10 mouse cellular contexts compared by ENCODE assay signal in the genomic region with DNA sequence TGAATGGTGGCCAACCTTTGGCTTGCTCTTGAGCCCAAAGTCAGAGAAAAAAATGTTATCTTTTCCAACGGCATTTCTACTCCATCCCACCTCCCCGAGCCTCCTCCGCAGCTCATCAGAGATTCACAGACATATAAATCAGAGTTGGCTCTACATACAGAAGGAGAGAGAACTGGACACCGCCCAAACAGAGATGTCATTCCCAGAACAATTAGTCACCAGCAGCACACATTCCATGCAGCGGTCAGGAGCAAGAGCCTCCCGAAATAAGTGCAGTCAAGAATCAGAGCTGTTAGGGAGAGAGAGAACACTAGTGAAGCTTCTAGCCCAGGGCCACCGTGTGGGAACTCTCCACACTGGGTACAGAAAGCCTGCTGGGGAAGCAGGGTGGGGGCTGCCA.
DNase-seq lines count a peak whose midpoint lies in the region; ATAC-seq and TF ChIP-seq lines count a peak whose summit lies in the region.
"Had no signal": no experiment of that assay in that cellular context is flagged by ENCODE, and none has a peak within 500 bp of the region (broad histone marks: within the 10 kb centered on the region; RNA-seq: fewer than 3 reads in every experiment).

No protein-coding gene starts in this region.

- TF ChIP-seq POLR2A in lung, adult 2 months (IDR thresholded peaks at IDR 0.05; ENCODE audit: borderline replicate concordance, extremely low read depth, low read depth, low read length) = no peak
- TF ChIP-seq POLR2A in myocyte (IDR thresholded peaks at IDR 0.05; ENCODE audit: insufficient read length, low read depth) = peak; percentile 30

- H3K4me2 ChIP-seq in lung, embryonic 15.5 days = no peak overlapping the region
- peak overlapping the region; percentile 67 for H3K4me2 ChIP-seq in myocyte (ENCODE audit: low read depth)
- H3K4me2 ChIP-seq in hindbrain, embryonic 13.5 days = no peak overlapping the region
- H3K4me2 ChIP-seq in kidney, embryonic 15.5 days = no peak overlapping the region

- H3K36me3 ChIP-seq in lung, embryonic 15.5 days = no peaks in the 10 kb centered on the region
- H3K36me3 ChIP-seq in myocyte (ENCODE audit: control insufficient read depth, insufficient read depth) = no peaks in the 10 kb centered on the region
- no peaks in the 10 kb centered on the region for H3K36me3 ChIP-seq in hindbrain, embryonic 13.5 days
- no peaks in the 10 kb centered on the region for H3K36me3 ChIP-seq in kidney, embryonic 15.5 days

- WGBS in lung, embryonic 15.5 days = 36% methylated on average over 7 of the region's 7 CpGs
- 60% methylated on average over 7 of the region's 7 CpGs for WGBS in lung, adult 2 months
- 87% methylated on average over 7 of the region's 7 CpGs for WGBS in hindbrain, embryonic 13.5 days
- WGBS in kidney, embryonic 15.5 days = 48% methylated on average over 7 of the region's 7 CpGs

- no peak for TF ChIP-seq CTCF in lung, adult 2 months (IDR thresholded peaks at IDR 0.05; ENCODE audit: insufficient read depth, low read length)

- no peak for DNase-seq in lung, adult 2 months
- DNase-seq in adrenal gland, postnatal 25 days = peak; percentile 32
- DNase-seq in heart, adult 8-10 months (ENCODE audit: low spot score) = peak; percentile 56
- DNase-seq in embryo, embryonic 11 days = no peak
- DNase-seq: kidney, adult 9 months; thymus, postnatal 36 days had no signal

- H3K4me1 ChIP-seq in lung, embryonic 15.5 days = 0 out of 2 replicates have a peak, but pooled peaks cover 4% of the 10 kb centered on the region
- 0 out of 2 replicates have a peak, but pooled peaks cover 2% of the 10 kb centered on the region for H3K4me1 ChIP-seq in lung, adult 2 months (ENCODE audit: control insufficient read depth, insufficient read depth, low read length)
- no peaks in the 10 kb centered on the region for H3K4me1 ChIP-seq in hindbrain, embryonic 13.5 days (replicated peaks)
- H3K4me1 ChIP-seq in kidney, embryonic 15.5 days = peaks cover 4% of the 10 kb centered on the region; the same call in 1 of the 2 replicates

- H3K4me3 ChIP-seq in lung, embryonic 15.5 days = no peak overlapping the region
- H3K4me3 ChIP-seq in lung, adult 2 months (replicated peaks; ENCODE audit: extremely low read depth, low read depth, low read length) = no peak overlapping the region
- no peak overlapping the region for H3K4me3 ChIP-seq in myocyte
- no peak overlapping the region for H3K4me3 ChIP-seq in hindbrain, embryonic 13.5 days
- H3K4me3 ChIP-seq in kidney, embryonic 15.5 days (replicated peaks) = no peak overlapping the region

- H3K79me2 ChIP-seq in myocyte (ENCODE audit: control insufficient read depth, insufficient read depth) = no peaks in the 10 kb centered on the region

- no peak overlapping the region for H3ac ChIP-seq in myocyte (ENCODE audit: control insufficient read depth, insufficient read length)

- peak; percentile 46; the same call in 1 of the 2 replicates for ATAC-seq in lung, embryonic 15.5 days (ENCODE audit: borderline replicate concordance, extremely low read depth, low FRiP score, low TSS enrichment)
- ATAC-seq in hindbrain, embryonic 13.5 days (ENCODE audit: low FRiP score) = no peak
- no peak for ATAC-seq in kidney, embryonic 15.5 days (replicated peaks; ENCODE audit: low FRiP score)

- H3K9ac ChIP-seq in lung, embryonic 15.5 days = no peak overlapping the region
- no peak overlapping the region for H3K9ac ChIP-seq in hindbrain, embryonic 13.5 days
- no peak overlapping the region for H3K9ac ChIP-seq in kidney, embryonic 15.5 days

- no peaks in the 10 kb centered on the region for H3K9me3 ChIP-seq in lung, embryonic 15.5 days
- H3K9me3 ChIP-seq in hindbrain, embryonic 13.5 days = no peaks in the 10 kb centered on the region
- no peaks in the 10 kb centered on the region for H3K9me3 ChIP-seq in kidney, embryonic 15.5 days (replicated peaks)

- no peak overlapping the region for H3K27ac ChIP-seq in lung, embryonic 15.5 days
- no peak overlapping the region for H3K27ac ChIP-seq in hindbrain, embryonic 13.5 days
- H3K27ac ChIP-seq in kidney, embryonic 15.5 days = no peak overlapping the region

- H3K27me3 ChIP-seq in lung, embryonic 15.5 days = no peaks in the 10 kb centered on the region
- no peaks in the 10 kb centered on the region for H3K27me3 ChIP-seq in myocyte (ENCODE audit: control insufficient read depth, insufficient read depth, insufficient read length)
- no peaks in the 10 kb centered on the region for H3K27me3 ChIP-seq in hindbrain, embryonic 13.5 days
- no peaks in the 10 kb centered on the region for H3K27me3 ChIP-seq in kidney, embryonic 15.5 days

TF ChIP-seq in myocyte, 11 proteins besides CTCF, POLR2A, EP300 and RAD21:
- peak; percentile 37 for TF ChIP-seq TCF12 (IDR thresholded peaks at IDR 0.05; ENCODE audit: insufficient read depth, poor library complexity, severe bottlenecking)
- TF ChIP-seq MYOG (IDR thresholded peaks at IDR 0.05; ENCODE audit: control insufficient read depth in 1 of 3, insufficient read depth in 1 of 3, insufficient read length in 2 of 3, low read depth in 2 of 3) = peak in 1 of 3 experiments; percentile 22
- TF ChIP-seq REST (IDR thresholded peaks at IDR 0.05; ENCODE audit: insufficient read depth, insufficient read length) = no peak
- 0 out of 2 replicates have a peak, but pooled peaks have one; percentile 1 for TF ChIP-seq CEBPB (IDR thresholded peaks at IDR 0.05; ENCODE audit: insufficient read depth, poor library complexity, severe bottlenecking)
- no peak for TF ChIP-seq E2F4 (IDR thresholded peaks at IDR 0.05; ENCODE audit: insufficient read depth)

Comparison
In these comparisons a context has a peak if more than half of its experiments do, and no peak if none do; other contexts are left out.
1. DNase-seq: peak in adrenal gland, postnatal 25 days (single experiment) and heart, adult 8-10 months (single experiment); none in lung, adult 2 months (single experiment) and embryo, embryonic 11 days (single experiment).